Mouse (Mus musculus) thymus, adult 2 months (tissue): ENCODE measurements around the gene Rad51d. TPM values are rescaled to one million over a fixed set of nuclear protein-coding genes. Genes with fewer than 3 reads are reported as not detected.
"Not testable (repeated sequence)": the region's sequence is repeated elsewhere in the genome, so short reads cannot be mapped to it uniquely, and the experiment has no call there.

Experiments
- DNase-seq: peaks from one replicate; pipeline ENCODE4 v3.0.0; 2021
- H3K27ac ChIP-seq: fragments of 200-500 bp; 2 replicates; pipeline ENCODE4 v1.5.1; 2012; ENCODE audit warnings: low read length, control low read depth; ENCODE audit not compliant: control insufficient read depth, insufficient read depth
- H3K27me3 ChIP-seq: fragments of 200-500 bp; 2 replicates; pipeline ENCODE4 v1.6.1; 2012; ENCODE audit warnings: mild to moderate bottlenecking, low read length, moderate library complexity, mixed read lengths; ENCODE audit not compliant: control insufficient read depth, insufficient read depth
- H3K36me3 ChIP-seq: fragments of 200-500 bp; 2 replicates; pipeline ENCODE4 v1.6.1; 2012; ENCODE audit warnings: mild to moderate bottlenecking, low read length, moderate library complexity; ENCODE audit not compliant: control insufficient read depth, insufficient read depth
- H3K4me1 ChIP-seq: fragments of 200-500 bp; replicated peaks from 2 replicates; pipeline ENCODE4 v1.6.1; 2012; ENCODE audit warnings: low read length; ENCODE audit not compliant: control insufficient read depth, insufficient read depth
- H3K4me3 ChIP-seq: fragments of 200-500 bp; 2 replicates; pipeline ENCODE4 v1.5.1; 2012; ENCODE audit warnings: mild to moderate bottlenecking, low read length, control low read depth, moderate library complexity; ENCODE audit not compliant: control insufficient read depth, insufficient read depth
- CTCF ChIP-seq: fragments of 200-500 bp; IDR thresholded peaks from 2 replicates; pipeline ENCODE4 v1.5.1; 2012; ENCODE audit warnings: mild to moderate bottlenecking, control low read depth, low read length, moderate library complexity, borderline replicate concordance; ENCODE audit not compliant: control insufficient read depth, poor library complexity, insufficient read depth; ENCODE audit errors: extremely low read depth
- POLR2A ChIP-seq: fragments of 200-500 bp; IDR thresholded peaks from 2 replicates; pipeline ENCODE4 v1.6.1; 2012; ENCODE audit warnings: mild to moderate bottlenecking, low read length, control low read depth, moderate library complexity; ENCODE audit not compliant: control insufficient read depth, poor library complexity, insufficient read depth; ENCODE audit errors: extremely low read depth
- WGBS: fragments of 180-500 bp; shearing (Covaris S2); methylation state at CpG from one replicate; pipeline ENCODE4 v1.1.7; 2018; 5-methylcytosine and 5-hydroxymethylcytosine counted together
- polyA plus RNA-seq: library from polyadenylated mRNA; depleted of rRNA; stranded (reverse); fragments of >200 nt; gene quantifications from 2 replicates; pipeline ENCODE4 v1.2.3, GENCODE M21; 2012

Gene Rad51d
- polyA plus RNA-seq, 1 experiment: 22.6 TPM

- Histone ChIP-seq H3K4me3 (no peak overlapping the region), H3K4me1 (peaks cover 8% of the 10 kb centered on the region), H3K36me3 (no peaks in the 10 kb centered on the region), H3K27me3 (no peaks in the 10 kb centered on the region), H3K27ac (no peak overlapping the region)
- TF ChIP-seq CTCF (no peak), POLR2A (no peak)
- DNase-seq: no peak
- 54% methylated on average over 11 of the region's 11 CpGs for WGBS
Measured at GRCm38 (mm10) chr11:82844771-82845414, 45.5 kb downstream of the Rad51d start.

DNA sequence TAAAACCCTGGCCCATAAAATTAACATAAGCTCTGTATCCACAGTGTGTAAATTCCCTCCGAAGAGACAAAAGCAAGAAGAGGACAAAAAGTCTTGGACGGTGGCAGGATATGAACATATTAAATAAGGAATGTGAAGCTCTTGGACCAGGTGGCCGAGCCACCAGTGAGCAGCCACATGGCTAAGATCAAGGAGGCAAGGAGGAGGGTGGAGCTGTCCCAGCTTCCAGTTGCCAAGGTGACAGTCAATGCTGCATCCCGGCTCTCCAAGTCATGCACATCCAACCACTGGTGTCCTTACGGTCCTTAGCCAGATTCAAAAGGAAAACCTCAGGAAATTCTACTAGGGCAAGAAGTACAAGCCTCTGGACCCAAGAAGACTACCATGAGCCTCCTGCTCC is 51.9 kb downstream of the Rad51d start:
- H3K4me1 ChIP-seq: peaks cover 8% of the 10 kb centered on the region
- no peak overlapping the region for H3K4me3 ChIP-seq
- no peaks in the 10 kb centered on the region for H3K27me3 ChIP-seq
- WGBS: 93% methylated on average over 5 of the region's 5 CpGs
- DNase-seq: no peak
- H3K36me3 ChIP-seq: no peaks in the 10 kb centered on the region
- H3K27ac ChIP-seq: no peak overlapping the region
- TF ChIP-seq CTCF (no peak), POLR2A (no peak)

- H3K36me3 ChIP-seq: no peaks in the 10 kb centered on the region
Measured at GRCm38 (mm10) chr11:82837848-82838247, 52.6 kb downstream of the Rad51d start.

GRCm38 (mm10) chr11:82837192-82837591 is 53.2 kb downstream of the Rad51d start:
- no peak overlapping the region for H3K27ac ChIP-seq
- DNase-seq: no peak
- H3K27me3 ChIP-seq: no peaks in the 10 kb centered on the region
- H3K4me1 ChIP-seq: peaks cover 8% of the 10 kb centered on the region
- H3K36me3 ChIP-seq: no peaks in the 10 kb centered on the region
- TF ChIP-seq CTCF (no peak), POLR2A (no peak)
- WGBS: 60% methylated on average over 7 of the region's 7 CpGs
- H3K4me3 ChIP-seq: no peak overlapping the region

More at GRCm38 (mm10) chr11:82837848-82838247, 52.6 kb downstream of the Rad51d start:
- no peak for DNase-seq
- H3K27ac ChIP-seq: no peak overlapping the region
- H3K4me1 ChIP-seq: peaks cover 8% of the 10 kb centered on the region
- H3K4me3 ChIP-seq: no peak overlapping the region
- no peaks in the 10 kb centered on the region for H3K27me3 ChIP-seq
- 90% methylated on average over 7 of the region's 7 CpGs for WGBS
- TF ChIP-seq CTCF (no peak), POLR2A (no peak)

GRCm38 (mm10) chr11:82835616-82836432 is 54.6 kb downstream of the Rad51d start:
- Histone ChIP-seq H3K27me3 (no peaks in the 10 kb centered on the region), H3K36me3 (no peaks in the 10 kb centered on the region), H3K27ac (peak overlapping the region; percentile 26; the same call in 1 of the 2 replicates), H3K4me1 (peaks cover 12% of the 10 kb centered on the region), H3K4me3 (no peak overlapping the region)
- 34% methylated on average over 11 of the region's 11 CpGs for WGBS
- DNase-seq: no peak
- no peak for TF ChIP-seq CTCF
- no peak for TF ChIP-seq POLR2A

DNA sequence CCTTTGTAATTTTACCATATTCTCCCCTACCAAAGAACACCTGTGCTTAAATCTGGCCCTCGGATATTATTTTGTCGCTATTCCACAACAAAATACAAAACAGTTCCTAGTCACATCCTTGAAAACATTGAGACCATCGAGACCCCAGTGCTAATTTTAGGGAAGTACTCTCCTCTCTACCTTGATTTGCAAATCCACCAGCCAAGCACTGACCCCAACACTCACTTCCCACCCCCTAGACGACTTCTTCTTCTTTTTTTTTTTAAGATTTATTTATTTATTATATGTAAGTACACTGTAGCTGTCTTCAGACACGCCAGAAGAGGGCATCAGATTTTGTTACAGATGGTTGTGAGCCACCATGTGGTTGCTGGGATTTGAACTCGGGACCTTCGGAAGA is 56.1 kb downstream of the Rad51d start:
- H3K27ac ChIP-seq, H3K36me3 ChIP-seq, H3K4me3 ChIP-seq, DNase-seq, H3K27me3 ChIP-seq: not testable (repeated sequence)
- WGBS: 77% methylated on average over 7 of the region's 7 CpGs
- H3K4me1 ChIP-seq: peaks cover 12% of the 10 kb centered on the region
